Mouse (Mus musculus) limb, embryonic 12.5 days (tissue): Measurements from ENCODE around the gene M1ap. TPM values are rescaled to one million over a fixed set of nuclear protein-coding genes. Genes with fewer than 3 reads are reported as not detected.

Source experiments
- ATAC-seq: fragments of 200-750 bp; cut with Nextera tagmentation; 2 replicates; pipeline ENCODE4 v1.8.0; 2017; ENCODE audit warnings: low read depth, moderate TSS enrichment; ENCODE audit not compliant: insufficient number of reproducible peaks, insufficient read depth, low FRiP score, low TSS enrichment
- H3K27ac ChIP-seq: fragments of 300-500 bp; sonication (generic); 2 replicates; pipeline ENCODE4 v1.5.1; 2016; ENCODE audit warnings: mild to moderate bottlenecking, moderate library complexity
- H3K27me3 ChIP-seq: fragments of 300-500 bp; sonication (generic); 2 replicates; pipeline ENCODE4 v1.6.1; 2016; ENCODE audit warnings: mild to moderate bottlenecking, moderate library complexity
- H3K36me3 ChIP-seq: fragments of 300-500 bp; sonication (generic); 2 replicates; pipeline ENCODE4 v1.6.1; 2016; ENCODE audit warnings: mild to moderate bottlenecking, moderate library complexity
- H3K4me1 ChIP-seq: fragments of 300-500 bp; sonication (generic); replicated peaks from 2 replicates; pipeline ENCODE4 v1.6.1; 2016
- H3K4me2 ChIP-seq: fragments of 300-500 bp; sonication (generic); 2 replicates; pipeline ENCODE4 v1.6.1; 2016; ENCODE audit warnings: mild to moderate bottlenecking, moderate library complexity
- H3K4me3 ChIP-seq: fragments of 300-500 bp; sonication (generic); replicated peaks from 2 replicates; pipeline ENCODE4 v1.5.1; 2016; ENCODE audit warnings: mild to moderate bottlenecking
- H3K9ac ChIP-seq: fragments of 300-500 bp; sonication (generic); replicated peaks from 2 replicates; pipeline ENCODE4 v1.6.1; 2016; ENCODE audit warnings: mild to moderate bottlenecking, moderate library complexity
- H3K9me3 ChIP-seq: fragments of 300-500 bp; sonication (generic); 2 replicates; pipeline ENCODE4 v1.6.1; 2016; ENCODE audit warnings: mild to moderate bottlenecking, moderate library complexity
- WGBS: fragments of 180-500 bp; shearing (Covaris S2); methylation state at CpG from one replicate; pipeline ENCODE4 v1.1.7; 2016; 5-methylcytosine and 5-hydroxymethylcytosine counted together
- polyA plus RNA-seq: library from polyadenylated mRNA; unstranded; fragments of >200 nt; fragmentation: Nextera tagmentation; extraction: Ambion mirVana; gene quantifications from 2 replicates; pipeline ENCODE4 v1.2.1, GENCODE M21; 2016

The M1ap gene
- polyA plus RNA-seq, 1 experiment from 2014 or later = 0.20 TPM

DNA sequence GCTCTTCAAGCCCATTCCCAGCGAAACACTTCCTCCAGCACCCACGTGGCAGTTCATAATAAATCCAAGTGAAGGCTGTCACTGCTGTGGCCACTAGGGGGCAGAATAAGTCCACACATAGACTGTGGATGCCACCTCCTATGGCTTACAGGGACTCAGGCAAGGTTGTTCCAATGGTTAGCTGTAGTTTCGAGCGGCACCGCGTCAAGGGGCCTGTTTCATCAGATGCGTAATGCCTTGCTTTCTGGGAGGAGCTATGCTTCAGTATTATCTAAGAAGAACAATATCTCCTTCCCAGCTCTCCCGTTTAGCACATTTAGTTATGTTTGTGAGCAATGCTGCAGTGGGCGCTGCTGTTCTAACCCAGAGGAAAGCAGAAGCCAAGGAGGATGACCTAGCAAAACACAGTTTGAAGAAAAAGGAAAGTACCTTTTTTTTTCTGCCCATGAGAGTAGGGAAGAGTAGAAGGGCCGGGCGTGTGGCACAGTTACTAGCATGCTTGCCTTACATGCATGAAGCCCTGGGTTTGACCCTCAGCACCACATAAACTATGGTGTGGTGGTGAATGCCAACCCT, 50.1 kb downstream of the M1ap start:
- peak; percentile 85 for ATAC-seq
- H3K9ac ChIP-seq = no peak overlapping the region
- peak overlapping the region; percentile 44 for H3K4me2 ChIP-seq
- peaks cover 5% of the 10 kb centered on the region for H3K4me1 ChIP-seq
- no peaks in the 10 kb centered on the region for H3K36me3 ChIP-seq
- H3K4me3 ChIP-seq = 0 out of 2 replicates have a peak overlapping the region, but pooled peaks have one; percentile 3
- H3K27ac ChIP-seq = 0 out of 2 replicates have a peak overlapping the region, but pooled peaks have one; percentile 2
- 16% methylated on average over 11 of the region's 11 CpGs for WGBS
- no peaks in the 10 kb centered on the region for H3K9me3 ChIP-seq
- H3K27me3 ChIP-seq = no peaks in the 10 kb centered on the region

DNA sequence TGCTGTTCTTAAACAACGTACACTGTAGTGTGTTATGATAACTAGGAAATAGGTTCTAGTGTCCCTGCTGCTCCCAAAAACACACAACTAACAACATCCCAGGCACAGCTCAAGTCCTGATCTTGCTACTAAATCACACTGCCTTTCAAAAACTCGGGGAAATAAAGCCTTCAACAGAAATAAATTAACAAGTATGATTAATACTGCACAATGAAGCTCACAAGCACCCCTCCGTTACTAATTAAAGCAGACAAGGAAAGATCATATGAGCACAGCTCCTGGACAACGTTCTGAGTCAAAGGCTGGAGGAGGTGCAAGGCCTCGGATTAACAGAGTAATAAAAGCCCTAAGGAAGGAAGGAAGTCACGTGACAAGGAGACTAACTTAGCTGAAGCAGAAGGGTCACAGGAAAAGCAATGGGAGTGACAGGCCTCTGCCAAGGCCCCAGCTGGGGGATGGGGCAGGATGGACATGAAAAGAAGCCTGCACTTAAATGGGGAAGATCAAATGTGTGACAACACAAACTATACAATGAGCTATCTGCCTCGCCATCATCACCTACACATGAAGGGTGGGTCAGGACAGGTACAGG, 50.9 kb downstream of the M1ap start:
- Histone ChIP-seq H3K4me2 (no peak overlapping the region), H3K4me1 (peaks cover 5% of the 10 kb centered on the region), H3K36me3 (no peaks in the 10 kb centered on the region), H3K27ac (0 out of 2 replicates have a peak overlapping the region, but pooled peaks have one; percentile 2), H3K4me3 (no peak overlapping the region), H3K9ac (no peak overlapping the region), H3K27me3 (no peaks in the 10 kb centered on the region), H3K9me3 (no peaks in the 10 kb centered on the region)
- 30% methylated on average over 7 of the region's 7 CpGs for WGBS
- no peak for ATAC-seq

DNA sequence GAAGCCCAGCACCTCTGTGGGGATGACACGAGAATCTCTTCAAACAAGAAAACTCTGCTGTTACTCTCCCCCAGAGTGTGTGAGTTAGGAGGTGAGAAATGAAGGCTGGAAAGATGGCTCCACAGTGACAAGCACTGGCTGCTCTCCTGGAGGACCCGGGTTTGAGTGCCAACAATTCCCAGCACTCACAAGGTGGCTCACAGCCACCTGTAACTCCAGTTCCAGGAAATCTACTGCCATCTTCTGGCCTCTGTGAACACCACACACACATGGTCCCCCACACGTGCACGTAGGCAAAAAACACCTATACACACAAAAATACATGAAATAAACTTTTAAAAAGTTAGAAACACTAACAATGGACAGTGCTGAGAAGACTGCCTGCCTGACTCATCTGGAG, 51.6 kb downstream of the M1ap start:
- H3K4me2 ChIP-seq = no peak overlapping the region
- no peak for ATAC-seq
- no peak overlapping the region for H3K27ac ChIP-seq
- H3K4me3 ChIP-seq = no peak overlapping the region
- H3K36me3 ChIP-seq = no peaks in the 10 kb centered on the region
- peaks cover 5% of the 10 kb centered on the region for H3K4me1 ChIP-seq
- no peak overlapping the region for H3K9ac ChIP-seq
- H3K27me3 ChIP-seq = no peaks in the 10 kb centered on the region
- WGBS = 69% methylated on average over 4 of the region's 4 CpGs
- H3K9me3 ChIP-seq = no peaks in the 10 kb centered on the region

DNA sequence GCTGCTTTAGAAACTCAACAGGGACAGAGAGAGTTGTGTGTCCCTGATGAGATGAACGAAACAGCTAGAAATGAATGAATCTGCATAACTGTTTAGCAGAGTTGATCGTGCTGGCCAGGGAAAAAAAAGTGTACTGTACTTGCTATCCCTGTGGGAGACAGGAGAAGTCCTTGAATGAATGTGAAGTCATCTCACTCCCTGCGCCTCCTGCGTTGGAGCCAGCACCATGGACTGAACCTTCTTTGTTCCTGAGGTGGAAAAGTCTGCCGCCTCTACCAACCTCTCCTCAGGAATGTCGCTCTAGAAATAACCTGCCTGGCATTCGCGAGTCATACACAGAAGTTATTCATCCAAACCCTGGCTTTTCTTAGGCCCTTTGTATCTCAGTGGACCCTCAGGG, 53.3 kb downstream of the M1ap start:
- H3K27ac ChIP-seq = peak overlapping the region; percentile 72
- WGBS = 70% methylated on average over 8 of the region's 8 CpGs
- no peak overlapping the region for H3K4me2 ChIP-seq

DNA sequence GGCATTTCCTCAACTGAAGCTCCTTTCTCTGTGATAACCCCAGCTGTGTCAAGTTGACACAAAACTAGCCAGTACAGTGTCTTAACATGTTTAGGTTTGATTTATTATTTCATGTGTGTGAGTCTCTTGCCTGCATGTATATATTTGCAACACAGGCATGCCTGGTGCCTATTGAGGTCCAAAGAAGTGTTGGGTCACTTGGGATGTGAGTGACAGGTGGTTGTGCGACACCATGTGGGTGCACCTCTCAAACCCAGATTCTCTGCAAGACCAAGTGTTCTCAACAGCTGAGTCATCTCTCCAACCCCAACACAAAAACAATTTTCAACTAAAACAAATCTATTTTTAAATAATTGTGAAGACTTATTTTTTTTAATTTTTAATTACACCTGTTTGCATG, 56.4 kb downstream of the M1ap start:
- WGBS = 100% methylated on average over 1 of the region's 1 CpGs
- no peak for ATAC-seq
- no peaks in the 10 kb centered on the region for H3K36me3 ChIP-seq
- H3K4me2 ChIP-seq = no peak overlapping the region
- H3K4me3 ChIP-seq = no peak overlapping the region
- no peaks in the 10 kb centered on the region for H3K9me3 ChIP-seq
- no peaks in the 10 kb centered on the region for H3K4me1 ChIP-seq
- H3K27me3 ChIP-seq = no peaks in the 10 kb centered on the region
- H3K27ac ChIP-seq = no peak overlapping the region
- no peak overlapping the region for H3K9ac ChIP-seq

More for the DNA sequence above, 53.3 kb downstream of the M1ap start:
- Histone ChIP-seq H3K27me3 (no peaks in the 10 kb centered on the region), H3K4me1 (peaks cover 5% of the 10 kb centered on the region), H3K4me3 (no peak overlapping the region), H3K9ac (no peak overlapping the region), H3K36me3 (no peaks in the 10 kb centered on the region), H3K9me3 (no peaks in the 10 kb centered on the region)
- ATAC-seq = no peak

DNA sequence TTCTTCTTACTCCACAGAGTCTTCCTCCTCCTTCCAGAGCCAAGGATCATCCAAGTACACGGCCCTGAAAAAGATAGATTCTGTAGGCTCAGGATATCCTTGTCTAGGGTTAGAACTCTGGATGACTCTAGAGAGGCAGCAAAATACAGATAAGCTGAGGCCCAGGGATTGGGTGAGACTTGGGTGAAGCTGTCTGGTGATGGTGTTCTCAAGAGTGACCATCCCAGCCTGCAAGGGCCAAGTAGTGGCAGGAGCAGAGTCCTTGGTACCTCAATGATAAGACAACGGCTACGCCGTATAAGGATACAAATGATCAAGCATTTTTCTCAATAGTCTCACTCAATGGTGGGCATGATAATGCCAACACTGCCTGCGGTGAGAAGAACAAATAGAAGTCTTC, 57.1 kb downstream of the M1ap start:
- Histone ChIP-seq H3K4me3 (no peak overlapping the region), H3K27me3 (no peaks in the 10 kb centered on the region), H3K4me1 (no peaks in the 10 kb centered on the region), H3K9me3 (no peaks in the 10 kb centered on the region), H3K9ac (no peak overlapping the region), H3K36me3 (no peaks in the 10 kb centered on the region), H3K27ac (no peak overlapping the region), H3K4me2 (no peak overlapping the region)
- ATAC-seq = no peak
- 95% methylated on average over 5 of the region's 5 CpGs for WGBS

DNA sequence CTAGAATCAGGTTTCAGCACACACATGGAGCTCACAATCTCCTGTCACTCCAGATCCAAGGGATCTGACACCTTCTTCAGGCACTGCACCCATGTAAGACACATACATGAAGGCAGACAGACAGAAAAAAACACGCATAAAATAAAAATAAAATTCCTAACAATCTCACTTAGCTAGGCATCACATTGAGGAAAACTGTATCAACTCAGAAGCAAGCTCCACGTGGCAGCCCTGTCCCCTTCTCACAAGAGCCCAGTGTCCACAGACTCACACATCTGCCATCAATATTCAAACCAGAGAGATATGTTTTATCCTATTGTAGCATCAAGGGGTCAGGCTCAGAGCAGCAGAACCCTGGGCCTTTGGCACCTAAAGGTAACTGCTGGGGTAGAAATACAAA, 57.6 kb downstream of the M1ap start:
- Histone ChIP-seq H3K36me3 (no peaks in the 10 kb centered on the region), H3K4me2 (no peak overlapping the region), H3K27me3 (no peaks in the 10 kb centered on the region), H3K27ac (no peak overlapping the region), H3K9ac (no peak overlapping the region), H3K9me3 (no peaks in the 10 kb centered on the region), H3K4me1 (no peaks in the 10 kb centered on the region), H3K4me3 (no peak overlapping the region)
- ATAC-seq = no peak
- WGBS = 84% methylated on average over 2 of the region's 2 CpGs

DNA sequence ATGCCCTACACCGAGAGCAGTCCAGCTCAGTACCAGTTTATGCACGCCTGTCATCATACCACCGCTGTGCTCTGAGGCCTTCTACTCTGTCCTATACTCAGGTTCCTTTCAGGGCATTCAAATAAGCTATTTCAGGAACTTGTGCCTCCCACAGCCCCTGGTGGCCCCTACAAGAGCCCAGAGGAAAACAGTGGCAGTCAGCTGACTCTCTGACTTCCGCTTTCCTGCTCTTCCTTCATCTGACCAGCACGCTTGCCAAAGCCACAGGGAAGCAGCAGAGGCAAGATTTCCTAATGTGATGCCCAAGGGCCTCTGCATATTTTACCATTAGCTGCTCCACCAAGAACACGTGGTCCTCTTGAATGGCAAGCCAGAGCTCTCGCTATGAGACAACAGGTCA, 58.2 kb downstream of the M1ap start:
- Histone ChIP-seq H3K36me3 (no peaks in the 10 kb centered on the region), H3K4me2 (no peak overlapping the region), H3K9ac (no peak overlapping the region), H3K4me3 (no peak overlapping the region), H3K4me1 (no peaks in the 10 kb centered on the region), H3K27ac (no peak overlapping the region), H3K9me3 (no peaks in the 10 kb centered on the region), H3K27me3 (no peaks in the 10 kb centered on the region)
- WGBS = 66% methylated on average over 7 of the region's 7 CpGs
- no peak for ATAC-seq

DNA sequence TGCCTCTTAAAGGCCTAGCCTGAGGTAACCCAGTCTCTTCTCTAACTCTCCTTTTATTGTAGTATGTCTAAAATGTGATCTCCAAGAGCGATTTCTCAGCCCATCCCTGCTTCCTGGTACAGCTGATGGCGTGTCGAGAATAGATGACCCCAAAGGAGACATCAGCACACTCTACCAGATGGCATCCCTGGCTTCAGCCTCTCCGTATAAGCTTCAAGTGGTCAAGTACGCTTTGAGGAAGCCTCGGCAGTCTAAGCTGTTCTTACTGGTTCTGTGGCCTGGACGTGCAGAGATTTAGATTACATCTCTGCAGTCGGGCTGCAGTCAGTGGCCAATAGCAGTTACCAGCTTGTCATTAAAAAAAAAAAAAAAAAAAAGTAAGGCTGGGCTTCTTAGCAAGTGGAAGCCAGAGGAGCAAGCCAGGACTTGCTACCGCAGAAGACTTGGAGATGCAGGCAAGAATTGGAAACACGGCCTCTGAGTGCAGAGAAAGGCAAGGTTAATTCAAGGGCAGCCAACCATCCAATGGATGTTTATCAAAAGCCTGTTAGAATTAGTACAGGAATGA, 58.8 kb downstream of the M1ap start:
- Histone ChIP-seq H3K27me3 (no peaks in the 10 kb centered on the region), H3K9me3 (no peaks in the 10 kb centered on the region), H3K4me1 (no peaks in the 10 kb centered on the region), H3K4me2 (no peak overlapping the region), H3K4me3 (no peak overlapping the region), H3K9ac (no peak overlapping the region), H3K36me3 (no peaks in the 10 kb centered on the region), H3K27ac (no peak overlapping the region)
- ATAC-seq = no peak
- 79% methylated on average over 10 of the region's 10 CpGs for WGBS

DNA sequence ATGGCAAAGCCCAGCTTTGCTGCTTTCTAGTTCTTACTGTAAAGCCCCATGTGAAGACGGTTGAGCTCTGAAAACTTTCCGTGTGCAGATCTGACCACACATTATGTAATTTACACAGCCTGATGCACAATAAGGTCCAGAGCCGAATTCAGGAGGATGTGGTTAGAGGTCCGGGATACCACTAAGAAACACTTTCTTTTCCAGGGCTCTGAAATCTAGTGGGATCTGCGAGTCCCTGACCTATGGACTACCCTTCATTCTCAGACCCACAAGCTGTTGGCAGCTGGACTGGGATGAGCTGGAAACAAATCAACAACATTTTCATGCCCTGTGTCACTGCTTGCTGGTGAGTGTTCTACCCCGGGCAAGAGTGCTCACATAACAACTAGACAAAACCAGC, 59.4 kb downstream of the M1ap start:
- Histone ChIP-seq H3K4me1 (no peaks in the 10 kb centered on the region), H3K9ac (no peak overlapping the region), H3K4me2 (no peak overlapping the region), H3K36me3 (no peaks in the 10 kb centered on the region), H3K27ac (no peak overlapping the region), H3K4me3 (no peak overlapping the region), H3K9me3 (no peaks in the 10 kb centered on the region), H3K27me3 (no peaks in the 10 kb centered on the region)
- 78% methylated on average over 6 of the region's 6 CpGs for WGBS
- ATAC-seq = no peak

DNA sequence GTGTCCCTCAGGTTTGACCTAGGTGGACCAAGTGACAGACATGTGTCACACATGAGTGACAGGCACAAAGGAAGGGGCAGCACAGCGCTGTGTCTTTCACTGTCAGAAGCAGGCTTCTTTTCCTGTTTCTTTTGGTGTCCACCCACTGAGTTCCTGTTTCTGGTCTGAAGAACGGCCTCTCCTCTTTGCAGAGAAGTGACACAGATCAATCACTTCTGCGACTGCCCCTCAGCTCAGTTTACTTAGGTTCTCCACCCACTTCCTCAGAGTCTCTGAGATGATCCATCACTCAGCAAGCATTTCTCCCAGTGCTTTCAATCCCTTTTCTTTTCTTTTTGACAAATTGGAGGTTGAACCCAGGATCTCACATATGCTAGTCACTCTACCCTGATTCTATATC, 62.0 kb downstream of the M1ap start:
- Histone ChIP-seq H3K36me3 (no peaks in the 10 kb centered on the region), H3K4me3 (no peak overlapping the region), H3K27ac (no peak overlapping the region), H3K4me2 (no peak overlapping the region), H3K9ac (no peak overlapping the region), H3K27me3 (no peaks in the 10 kb centered on the region), H3K9me3 (no peaks in the 10 kb centered on the region), H3K4me1 (peaks cover 4% of the 10 kb centered on the region)
- 54% methylated on average over 3 of the region's 3 CpGs for WGBS
- ATAC-seq = no peak

DNA sequence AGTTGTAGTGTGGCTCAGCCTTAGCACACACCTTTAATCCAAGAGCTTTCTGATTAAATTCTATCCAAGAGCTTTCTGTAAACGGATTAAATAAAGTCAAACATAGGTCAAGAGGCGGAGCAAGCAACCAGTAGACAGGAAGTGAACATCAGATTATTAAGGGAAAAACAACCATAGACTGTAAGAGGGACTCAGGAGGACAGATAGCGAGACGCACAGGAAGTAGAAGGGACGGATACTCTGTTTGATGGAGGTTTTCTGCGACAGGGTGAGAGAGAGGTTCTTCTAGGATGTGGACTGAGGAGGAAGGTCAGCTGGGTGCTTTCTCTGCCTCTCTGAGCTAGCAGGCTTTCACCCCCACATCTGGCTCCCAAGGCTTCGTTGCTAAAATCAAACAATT, 63.3 kb downstream of the M1ap start:
- H3K9ac ChIP-seq = no peak overlapping the region
- 71% methylated on average over 7 of the region's 7 CpGs for WGBS
- no peak overlapping the region for H3K4me3 ChIP-seq
- no peaks in the 10 kb centered on the region for H3K27me3 ChIP-seq
- no peaks in the 10 kb centered on the region for H3K9me3 ChIP-seq
- H3K4me1 ChIP-seq = peaks cover 4% of the 10 kb centered on the region
- H3K4me2 ChIP-seq = no peak overlapping the region
- no peak overlapping the region for H3K27ac ChIP-seq
- H3K36me3 ChIP-seq = no peaks in the 10 kb centered on the region
- no peak for ATAC-seq
